Mouse (Mus musculus): ENCODE measurements at regions not wholly inside any gene's neighbourhood (a gene's known extent, or its start where the extent isn't known, plus 50 kb on each side); places are given as distances from the start of the nearest gene placed in this dataset.

GRCm38 (mm10) chr4:67662122-67662521 lies 834.7 kb downstream of the Tlr4 start:
- H3K36me3 ChIP-seq (ENCODE audit: control insufficient read depth in 1 of 2, insufficient read depth in 2 of 2, low read length in 2 of 2) = no peaks in the 10 kb centered on the region
- no peak overlapping the region for H3K27ac ChIP-seq (ENCODE audit: control insufficient read depth, low read depth, low read length)
- H3K27me3 ChIP-seq (ENCODE audit: control insufficient read depth in 1 of 2, insufficient read depth in 2 of 2, low read length in 2 of 2) = no peaks in the 10 kb centered on the region

GRCm38 (mm10) chr4:67673961-67674360 lies 846.6 kb downstream of the Tlr4 start:
- TF ChIP-seq NRF1 (IDR thresholded peaks at IDR 0.05; ENCODE audit: insufficient read depth, low read depth, low read length, poor library complexity, severe bottlenecking) (no peak), JUND (IDR thresholded peaks at IDR 0.05; ENCODE audit: low read depth, low read length) (no peak), E2F4 (IDR thresholded peaks at IDR 0.05; ENCODE audit: borderline replicate concordance, low read depth, low read length) (no peak), NELFE (IDR thresholded peaks at IDR 0.05; ENCODE audit: low read depth, low read length) (no peak), MYC (IDR thresholded peaks at IDR 0.05; ENCODE audit: low read depth, low read length) (no peak), RAD21 (IDR thresholded peaks at IDR 0.05; ENCODE audit: low read depth, low read length) (no peak), CTCF (IDR thresholded peaks at IDR 0.05 in 2 of 3, conservative IDR thresholded peaks at IDR 0.05 in 1 of 3; ENCODE audit: control insufficient read depth in 1 of 3, insufficient read depth in 1 of 3, low read depth in 2 of 3, low read length in 3 of 3, poor library complexity in 1 of 3, severe bottlenecking in 1 of 3) (no peak)
- no peaks in the 10 kb centered on the region for H3K9me3 ChIP-seq (replicated peaks; ENCODE audit: insufficient read depth, low read length)

More at GRCm38 (mm10) chr4:67662122-67662521, 834.7 kb downstream of the Tlr4 start:
- Histone ChIP-seq H3K4me1 (ENCODE audit: control insufficient read depth in 1 of 2, insufficient read depth in 2 of 2, low read length in 2 of 2) (no peaks in the 10 kb centered on the region), H3K9ac (ENCODE audit: control insufficient read depth, low read depth, low read length, poor library complexity, severe bottlenecking) (no peak overlapping the region), H3K9me3 (replicated peaks; ENCODE audit: insufficient read depth, low read length) (no peaks in the 10 kb centered on the region), H3K79me2 (ENCODE audit: control insufficient read depth, insufficient read depth, low read length, poor library complexity) (no peaks in the 10 kb centered on the region), H3K4me3 (ENCODE audit: control insufficient read depth in 1 of 2, insufficient read depth in 1 of 2, low read depth in 2 of 2, low read length in 2 of 2) (no peak overlapping the region)
- no peak for TF ChIP-seq RAD21 (IDR thresholded peaks at IDR 0.05; ENCODE audit: low read depth, low read length)
- no peak for TF ChIP-seq POLR2AphosphoS2 (IDR thresholded peaks at IDR 0.05; ENCODE audit: low read length)
- TF ChIP-seq TBP (IDR thresholded peaks at IDR 0.05; ENCODE audit: low read depth, low read length) = no peak
- no peak for TF ChIP-seq MAZ (IDR thresholded peaks at IDR 0.05; ENCODE audit: low read depth, low read length)
- no peak for TF ChIP-seq MYB (IDR thresholded peaks at IDR 0.05; ENCODE audit: low read depth, low read length)
- TF ChIP-seq KAT2A (conservative IDR thresholded peaks at IDR 0.05; ENCODE audit: low read depth, low read length) = no peak
- DNase-seq (ENCODE audit: low read depth, low spot score) = no peak

DNA sequence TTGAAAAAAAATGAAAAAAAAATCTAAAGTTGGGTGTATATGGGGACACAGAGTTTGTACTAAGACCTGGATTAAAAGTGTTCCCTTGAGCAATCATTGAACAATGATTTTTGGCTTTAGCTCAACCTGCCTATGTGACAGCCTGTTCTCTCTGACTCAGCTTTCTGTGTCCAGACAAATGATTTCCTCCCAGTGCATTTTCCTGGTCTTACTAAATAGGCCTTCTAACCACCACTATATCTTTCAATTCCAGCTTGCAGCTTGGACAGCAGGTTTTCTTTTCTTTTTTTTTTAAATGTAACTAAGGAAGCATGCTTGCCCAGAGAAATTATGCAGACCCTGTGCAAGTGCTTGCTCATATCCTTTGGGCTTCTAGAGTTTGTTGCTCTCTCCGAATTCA lies 850.2 kb downstream of the Tlr4 start:
- Histone ChIP-seq H3K36me3 (ENCODE audit: control insufficient read depth in 1 of 2, insufficient read depth in 2 of 2, low read length in 2 of 2) (no peaks in the 10 kb centered on the region), H3K27me3 (ENCODE audit: control insufficient read depth in 1 of 2, insufficient read depth in 2 of 2, low read length in 2 of 2) (no peaks in the 10 kb centered on the region), H3K4me3 (ENCODE audit: control insufficient read depth in 1 of 2, insufficient read depth in 1 of 2, low read depth in 2 of 2, low read length in 2 of 2) (no peak overlapping the region), H3K79me2 (ENCODE audit: control insufficient read depth, insufficient read depth, low read length, poor library complexity) (no peaks in the 10 kb centered on the region), H3K9ac (ENCODE audit: control insufficient read depth, low read depth, low read length, poor library complexity, severe bottlenecking) (no peak overlapping the region), H3K27ac (ENCODE audit: control insufficient read depth, low read depth, low read length) (no peak overlapping the region), H3K4me1 (ENCODE audit: control insufficient read depth in 1 of 2, insufficient read depth in 2 of 2, low read length in 2 of 2) (no peaks in the 10 kb centered on the region), H3K9me3 (replicated peaks; ENCODE audit: insufficient read depth, low read length) (no peaks in the 10 kb centered on the region)
- TF ChIP-seq MAFK (IDR thresholded peaks at IDR 0.05; ENCODE audit: borderline replicate concordance, low read depth, low read length) (no peak), ZKSCAN1 (IDR thresholded peaks at IDR 0.05; ENCODE audit: low read depth, low read length) (no peak), MYB (IDR thresholded peaks at IDR 0.05; ENCODE audit: low read depth, low read length) (no peak), ELF1 (IDR thresholded peaks at IDR 0.05; ENCODE audit: low read depth, low read length) (no peak), JUND (IDR thresholded peaks at IDR 0.05; ENCODE audit: low read depth, low read length) (no peak), RCOR1 (IDR thresholded peaks at IDR 0.05; ENCODE audit: low read depth, low read length) (no peak), E2F4 (IDR thresholded peaks at IDR 0.05; ENCODE audit: borderline replicate concordance, low read depth, low read length) (no peak), SMC3 (IDR thresholded peaks at IDR 0.05; ENCODE audit: low read depth, low read length) (no peak), ETS1 (IDR thresholded peaks at IDR 0.05; ENCODE audit: low read depth, low read length) (no peak), TAL1 (IDR thresholded peaks at IDR 0.05; ENCODE audit: low read length) (no peak), BHLHE40 (IDR thresholded peaks at IDR 0.05; ENCODE audit: borderline replicate concordance, low read depth, low read length) (no peak), RAD21 (IDR thresholded peaks at IDR 0.05; ENCODE audit: low read depth, low read length) (no peak), TBP (IDR thresholded peaks at IDR 0.05; ENCODE audit: low read depth, low read length) (no peak), MAZ (IDR thresholded peaks at IDR 0.05; ENCODE audit: low read depth, low read length) (no peak)
- no peak for DNase-seq (ENCODE audit: low read depth, low spot score)

More at GRCm38 (mm10) chr4:67673961-67674360, 846.6 kb downstream of the Tlr4 start:
- no peak overlapping the region for H3K4me3 ChIP-seq (ENCODE audit: control insufficient read depth in 1 of 2, insufficient read depth in 1 of 2, low read depth in 2 of 2, low read length in 2 of 2)
- no peak overlapping the region for H3K27ac ChIP-seq (ENCODE audit: control insufficient read depth, low read depth, low read length)
- no peak for DNase-seq (ENCODE audit: low read depth, low spot score)
- H3K79me2 ChIP-seq (ENCODE audit: control insufficient read depth, insufficient read depth, low read length, poor library complexity) = no peaks in the 10 kb centered on the region
- H3K36me3 ChIP-seq (ENCODE audit: control insufficient read depth in 1 of 2, insufficient read depth in 2 of 2, low read length in 2 of 2) = no peaks in the 10 kb centered on the region
- H3K4me1 ChIP-seq (ENCODE audit: control insufficient read depth in 1 of 2, insufficient read depth in 2 of 2, low read length in 2 of 2) = no peaks in the 10 kb centered on the region
- no peak overlapping the region for H3K9ac ChIP-seq (ENCODE audit: control insufficient read depth, low read depth, low read length, poor library complexity, severe bottlenecking)
- H3K27me3 ChIP-seq (ENCODE audit: control insufficient read depth in 1 of 2, insufficient read depth in 2 of 2, low read length in 2 of 2) = no peaks in the 10 kb centered on the region

Measured in MEL (cell line).